Mouse (Mus musculus): ENCODE data around the gene Slc9a3r2. TPM values are rescaled to one million over a fixed set of nuclear protein-coding genes. Genes with fewer than 3 reads are reported as not detected.

Gene Slc9a3r2
- total and polyA plus RNA-seq, 2 experiments from 2014 or later: 60.6 to 91.1 TPM

DNA sequence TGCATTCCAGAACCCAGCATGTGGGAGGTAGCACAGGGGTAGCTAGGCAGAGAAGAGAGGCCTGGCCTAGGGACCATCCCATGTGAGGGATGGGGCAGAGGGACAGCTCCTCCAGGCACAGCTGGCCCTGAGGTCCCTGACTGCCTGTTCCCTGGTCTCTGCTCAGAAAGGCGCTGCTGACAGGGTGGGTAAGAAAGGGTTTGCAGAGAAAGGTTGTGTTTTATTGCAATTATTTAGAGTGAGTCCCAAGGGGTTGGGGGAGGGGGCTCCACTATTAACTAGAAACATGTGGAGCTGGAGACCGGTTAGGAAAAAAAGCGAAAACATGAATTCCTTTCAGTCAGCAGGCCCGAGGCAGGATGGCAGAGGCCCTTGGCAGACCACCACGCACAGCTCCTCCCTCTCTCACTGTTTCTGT, 10.5 kb downstream of the Slc9a3r2 start:
- Histone ChIP-seq H3K27me3 (ENCODE audit: insufficient read depth, low read length) (no peaks in the 10 kb centered on the region), H3K27ac (peak overlapping the region; percentile 45; the same call in 1 of the 2 replicates), H3K9me3 (ENCODE audit: low read length) (no peaks in the 10 kb centered on the region), H3K4me2 (ENCODE audit: low read depth, low read length) (no peak overlapping the region), H3K4me3 (ENCODE audit: low read length) (no peak overlapping the region), H3K4me1 (ENCODE audit: insufficient read depth, low read length) (no peaks in the 10 kb centered on the region), H3K36me3 (ENCODE audit: insufficient read depth, low read length) (0 out of 2 replicates have a peak, but pooled peaks cover 16% of the 10 kb centered on the region), H3K9ac (replicated peaks; ENCODE audit: low read length) (no peak overlapping the region)
- no peak for ATAC-seq
- DNase-seq (ENCODE audit: low spot score): no peak
- 75% methylated on average over 5 of the region's 5 CpGs for WGBS
- TF ChIP-seq CTCF (IDR thresholded peaks at IDR 0.05; ENCODE audit: low read depth): no peak

- WGBS: 74% methylated on average over 9 of the region's 9 CpGs
- H3K4me2 ChIP-seq (ENCODE audit: low read depth, low read length): no peak overlapping the region
- no peak for DNase-seq (ENCODE audit: low spot score)
- H3K4me1 ChIP-seq (ENCODE audit: insufficient read depth, low read length): no peaks in the 10 kb centered on the region
- H3K36me3 ChIP-seq (ENCODE audit: insufficient read depth, low read length): 0 out of 2 replicates have a peak, but pooled peaks cover 16% of the 10 kb centered on the region
- no peak overlapping the region for H3K9ac ChIP-seq (replicated peaks; ENCODE audit: low read length)
- H3K27ac ChIP-seq: peak overlapping the region; percentile 45; the same call in 1 of the 2 replicates
- no peak overlapping the region for H3K4me3 ChIP-seq (ENCODE audit: low read length)
- H3K27me3 ChIP-seq (ENCODE audit: insufficient read depth, low read length): no peaks in the 10 kb centered on the region
- no peak for ATAC-seq
- no peak for TF ChIP-seq CTCF (IDR thresholded peaks at IDR 0.05; ENCODE audit: low read depth)
- H3K9me3 ChIP-seq (ENCODE audit: low read length): no peaks in the 10 kb centered on the region
Observed at GRCm38 (mm10) chr17:24638840-24639239, 11.3 kb downstream of the Slc9a3r2 start.

DNA sequence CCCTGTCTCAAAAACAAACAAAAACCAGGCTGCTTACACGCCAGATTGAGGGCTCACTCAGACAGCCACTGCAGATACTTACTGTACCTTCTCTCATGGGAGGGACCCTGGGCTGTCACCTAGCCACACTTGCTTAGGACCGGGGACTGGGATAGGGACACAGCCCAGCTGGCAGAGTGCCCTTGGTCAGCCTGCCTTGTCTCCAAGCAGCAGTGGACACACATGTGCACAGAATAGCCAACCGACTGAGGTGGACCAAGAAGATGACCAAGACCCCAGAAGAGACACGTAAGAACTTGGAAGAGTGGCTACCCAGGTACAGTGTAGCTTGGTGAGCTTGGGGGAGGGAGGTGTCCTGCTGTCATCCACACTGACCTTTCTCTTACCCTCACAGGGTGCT, 11.9 kb downstream of the Slc9a3r2 start:
- Histone ChIP-seq H3K4me2 (ENCODE audit: low read depth, low read length) (no peak overlapping the region), H3K27ac (no peak overlapping the region), H3K9me3 (ENCODE audit: low read length) (no peaks in the 10 kb centered on the region), H3K27me3 (ENCODE audit: insufficient read depth, low read length) (no peaks in the 10 kb centered on the region), H3K9ac (replicated peaks; ENCODE audit: low read length) (no peak overlapping the region), H3K36me3 (ENCODE audit: insufficient read depth, low read length) (0 out of 2 replicates have a peak, but pooled peaks cover 16% of the 10 kb centered on the region), H3K4me1 (ENCODE audit: insufficient read depth, low read length) (no peaks in the 10 kb centered on the region), H3K4me3 (ENCODE audit: low read length) (no peak overlapping the region)
- 82% methylated on average over 4 of the region's 4 CpGs for WGBS
- no peak for TF ChIP-seq CTCF (IDR thresholded peaks at IDR 0.05; ENCODE audit: low read depth)
- DNase-seq (ENCODE audit: low spot score) (no peak), ATAC-seq (no peak)

DNA sequence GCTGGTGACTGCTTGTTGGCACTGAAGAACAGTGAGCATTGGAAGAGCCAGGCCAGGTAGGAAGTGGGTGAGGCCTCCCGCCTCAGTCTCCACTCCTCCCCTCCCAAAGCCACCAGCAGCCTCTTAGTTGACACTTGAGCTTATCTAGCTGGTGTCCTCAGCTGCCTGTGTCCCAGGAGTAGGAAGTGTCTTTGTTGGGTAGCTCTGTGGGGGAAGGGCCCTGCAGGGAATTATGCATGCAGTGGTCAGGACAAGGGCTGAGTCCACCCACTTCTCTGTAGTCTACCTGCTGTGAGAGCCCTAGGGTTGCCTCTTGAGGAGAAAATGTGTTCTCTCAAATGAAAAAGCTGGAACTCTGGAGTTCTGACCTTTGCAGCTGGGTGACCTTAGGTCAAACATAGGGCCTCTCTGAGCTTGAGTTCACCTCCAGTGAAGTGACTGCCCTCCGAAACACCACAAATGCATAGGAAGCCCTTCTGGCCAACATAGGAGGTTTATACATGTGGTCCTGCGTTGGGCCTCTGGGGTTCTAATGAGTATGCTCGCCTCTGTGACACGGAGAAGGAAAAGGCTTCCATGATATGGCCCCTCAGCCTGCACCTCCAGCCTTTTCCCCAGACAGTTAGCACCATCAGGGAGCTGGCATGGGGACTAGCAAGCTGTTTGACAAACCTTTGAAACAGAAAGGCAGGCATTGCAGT, 13.2 kb downstream of the Slc9a3r2 start:
- ATAC-seq (no peak), DNase-seq (ENCODE audit: low spot score) (no peak)
- H3K9me3 ChIP-seq (ENCODE audit: low read length): no peaks in the 10 kb centered on the region
- 0 out of 2 replicates have a peak, but pooled peaks cover under 1% of the 10 kb centered on the region for H3K4me1 ChIP-seq (ENCODE audit: insufficient read depth, low read length)
- H3K27ac ChIP-seq: no peak overlapping the region
- no peak for TF ChIP-seq CTCF (IDR thresholded peaks at IDR 0.05; ENCODE audit: low read depth)
- no peak overlapping the region for H3K9ac ChIP-seq (replicated peaks; ENCODE audit: low read length)
- H3K27me3 ChIP-seq (ENCODE audit: insufficient read depth, low read length): no peaks in the 10 kb centered on the region
- WGBS: 60% methylated on average over 5 of the region's 5 CpGs
- no peak overlapping the region for H3K4me3 ChIP-seq (ENCODE audit: low read length)
- H3K36me3 ChIP-seq (ENCODE audit: insufficient read depth, low read length): 0 out of 2 replicates have a peak, but pooled peaks cover 16% of the 10 kb centered on the region
- no peak overlapping the region for H3K4me2 ChIP-seq (ENCODE audit: low read depth, low read length)

DNA sequence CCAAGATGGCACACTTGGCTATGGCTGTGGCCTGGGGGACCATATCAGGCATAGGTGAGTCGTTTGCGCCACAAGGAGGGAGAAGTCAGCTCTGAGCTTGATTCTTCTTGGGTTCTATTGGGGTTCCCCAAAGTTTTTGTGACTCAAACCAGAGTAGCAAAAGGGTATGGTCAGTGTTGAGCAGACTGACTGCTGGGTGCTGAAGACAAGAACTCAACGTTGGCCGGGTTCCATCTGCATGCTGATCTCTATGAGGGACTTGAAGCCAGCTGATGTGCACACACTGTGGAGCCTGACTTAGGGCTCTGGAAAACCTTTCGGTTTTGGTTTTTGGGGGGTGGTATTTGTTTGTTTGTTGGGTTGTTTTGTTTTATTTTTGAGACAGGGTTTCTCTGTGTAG, 14.4 kb downstream of the Slc9a3r2 start:
- 94% methylated on average over 5 of the region's 5 CpGs for WGBS
- no peak for ATAC-seq
- TF ChIP-seq CTCF (IDR thresholded peaks at IDR 0.05; ENCODE audit: low read depth): no peak
- no peaks in the 10 kb centered on the region for H3K27me3 ChIP-seq (ENCODE audit: insufficient read depth, low read length)
- H3K4me1 ChIP-seq (ENCODE audit: insufficient read depth, low read length): peaks cover 4% of the 10 kb centered on the region; the same call in 1 of the 2 replicates
- no peak overlapping the region for H3K27ac ChIP-seq
- no peak for DNase-seq (ENCODE audit: low spot score)
- H3K36me3 ChIP-seq (ENCODE audit: insufficient read depth, low read length): peaks cover 18% of the 10 kb centered on the region; the same call in 1 of the 2 replicates
- H3K4me3 ChIP-seq (ENCODE audit: low read length): no peak overlapping the region
- no peaks in the 10 kb centered on the region for H3K9me3 ChIP-seq (ENCODE audit: low read length)
- no peak overlapping the region for H3K9ac ChIP-seq (replicated peaks; ENCODE audit: low read length)
- no peak overlapping the region for H3K4me2 ChIP-seq (ENCODE audit: low read depth, low read length)

DNA sequence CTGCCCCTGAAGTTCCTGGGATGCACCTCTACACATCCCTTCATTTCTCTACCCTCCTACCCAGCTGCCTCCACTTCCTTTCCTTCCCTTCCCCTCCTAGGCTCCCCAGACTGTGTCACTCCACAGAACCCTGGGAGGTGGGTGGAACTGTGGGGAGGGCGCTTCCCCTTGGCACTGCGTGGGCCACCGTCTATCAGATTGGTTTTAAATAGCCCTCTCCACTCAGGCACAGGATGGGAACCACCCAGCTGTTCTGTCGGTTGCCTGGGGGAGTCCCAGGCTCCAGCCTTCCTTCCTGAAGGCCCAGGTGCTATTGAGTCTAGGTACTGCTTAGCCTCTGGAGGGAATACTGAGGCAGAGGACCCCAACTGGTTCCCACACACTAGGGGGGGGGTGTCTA, 15.1 kb downstream of the Slc9a3r2 start:
- H3K4me3 ChIP-seq (ENCODE audit: low read length): no peak overlapping the region
- no peak for TF ChIP-seq CTCF (IDR thresholded peaks at IDR 0.05; ENCODE audit: low read depth)
- WGBS: 89% methylated on average over 4 of the region's 4 CpGs
- no peak overlapping the region for H3K27ac ChIP-seq
- no peaks in the 10 kb centered on the region for H3K9me3 ChIP-seq (ENCODE audit: low read length)
- no peak overlapping the region for H3K9ac ChIP-seq (replicated peaks; ENCODE audit: low read length)
- ATAC-seq (no peak), DNase-seq (ENCODE audit: low spot score) (no peak)
- no peak overlapping the region for H3K4me2 ChIP-seq (ENCODE audit: low read depth, low read length)
- no peaks in the 10 kb centered on the region for H3K27me3 ChIP-seq (ENCODE audit: insufficient read depth, low read length)
- H3K36me3 ChIP-seq (ENCODE audit: insufficient read depth, low read length): peaks cover 23% of the 10 kb centered on the region; the same call in 1 of the 2 replicates
- peaks cover 4% of the 10 kb centered on the region; the same call in 1 of the 2 replicates for H3K4me1 ChIP-seq (ENCODE audit: insufficient read depth, low read length)

- Histone ChIP-seq H3K4me2 (ENCODE audit: low read depth, low read length) (no peak overlapping the region), H3K4me1 (ENCODE audit: insufficient read depth, low read length) (peaks cover 4% of the 10 kb centered on the region; the same call in 1 of the 2 replicates), H3K9ac (replicated peaks; ENCODE audit: low read length) (no peak overlapping the region), H3K27ac (peak overlapping the region; percentile 84; the same call in 1 of the 2 replicates), H3K9me3 (ENCODE audit: low read length) (no peaks in the 10 kb centered on the region), H3K4me3 (ENCODE audit: low read length) (no peak overlapping the region), H3K36me3 (ENCODE audit: insufficient read depth, low read length) (peaks cover 19% of the 10 kb centered on the region; the same call in 1 of the 2 replicates), H3K27me3 (ENCODE audit: insufficient read depth, low read length) (no peaks in the 10 kb centered on the region)
- 96% methylated on average over 11 of the region's 11 CpGs for WGBS
- DNase-seq (ENCODE audit: low spot score): no peak
- no peak for ATAC-seq
- TF ChIP-seq CTCF (IDR thresholded peaks at IDR 0.05; ENCODE audit: low read depth): no peak
Observed at GRCm38 (mm10) chr17:24633831-24634230, 16.3 kb downstream of the Slc9a3r2 start.

All from hindbrain, postnatal 0 days (tissue).